Mouse (Mus musculus): Measurements from ENCODE around the gene Glrb.

The Glrb gene

DNA sequence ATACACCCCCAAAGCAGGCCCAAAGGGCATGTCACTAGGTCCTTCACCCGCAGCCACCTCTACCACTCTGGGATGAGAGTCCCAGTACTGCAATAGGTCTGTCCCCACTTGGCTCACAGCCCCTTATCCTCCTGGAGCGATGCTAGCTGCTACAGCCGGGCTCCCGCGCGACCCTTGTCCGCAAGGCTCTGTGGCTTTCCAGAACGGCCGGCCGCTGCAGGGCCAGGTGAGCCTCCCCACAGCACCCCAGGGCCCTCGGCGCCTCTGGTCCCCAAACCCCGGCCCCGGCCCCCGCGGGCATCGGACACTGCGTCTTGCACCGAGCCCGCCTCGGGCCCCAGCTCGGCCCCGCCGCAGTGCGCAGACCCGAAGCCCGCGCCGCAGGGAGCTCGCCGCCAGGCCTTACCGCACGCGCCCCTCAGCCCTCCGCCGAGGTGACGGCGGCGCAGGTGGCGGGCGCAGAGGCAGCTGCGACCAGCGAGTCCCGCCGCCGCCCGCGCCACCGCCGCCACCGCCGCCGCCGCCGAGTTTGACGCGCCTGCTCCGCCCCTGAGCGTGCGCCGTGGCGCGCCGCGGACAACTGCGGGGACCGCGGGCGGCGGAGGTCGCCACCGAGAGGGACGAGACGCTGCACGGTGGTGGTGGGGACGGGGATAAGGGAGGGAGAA lies at the start of gene Glrb:
Gene Glrb, minus strand, starts transcription at position 550 of the 668 bp plus-strand sequence.
- DNase-seq: no peak

DNA sequence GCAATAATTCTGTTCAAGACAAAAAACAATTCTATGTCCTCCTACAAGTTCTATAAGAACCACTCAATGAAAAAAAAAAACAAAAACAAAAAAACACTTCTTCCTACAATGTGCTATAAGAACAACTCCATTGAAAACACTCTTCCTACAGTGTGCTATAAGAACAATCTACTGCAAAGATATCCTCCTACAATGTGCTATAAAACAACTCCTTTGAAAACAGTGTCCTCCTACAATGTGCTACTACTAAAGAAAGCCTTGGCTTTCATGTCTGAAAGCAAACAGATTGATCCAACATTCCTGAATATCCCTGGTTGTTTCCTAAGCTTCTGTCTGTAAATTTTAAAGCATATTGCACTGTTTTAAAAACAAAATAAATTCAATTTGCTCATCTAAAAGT lies 46.5 kb upstream of the Glrb start:
- DNase-seq: no peak

DNA sequence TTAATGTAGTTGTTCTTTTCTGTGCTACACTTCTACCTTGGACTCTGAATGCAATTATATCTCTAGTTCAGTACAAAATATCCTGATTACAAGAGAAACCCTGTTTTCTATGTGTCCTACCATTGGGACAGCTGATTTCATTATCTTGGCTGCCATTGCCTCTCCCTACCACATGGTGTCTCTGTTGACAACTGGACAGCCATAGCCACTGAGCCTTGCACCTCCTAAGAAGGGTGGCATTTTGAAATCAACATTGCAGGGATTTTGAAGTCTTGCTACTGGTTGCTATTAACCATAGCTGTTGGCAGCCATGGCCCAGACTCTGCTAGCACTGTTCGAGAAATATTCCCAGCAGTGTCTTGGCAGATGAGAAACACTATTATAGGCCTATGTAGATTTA lies 45.1 kb upstream of the Glrb start:
- peak; percentile 20 to 32 for DNase-seq

DNA sequence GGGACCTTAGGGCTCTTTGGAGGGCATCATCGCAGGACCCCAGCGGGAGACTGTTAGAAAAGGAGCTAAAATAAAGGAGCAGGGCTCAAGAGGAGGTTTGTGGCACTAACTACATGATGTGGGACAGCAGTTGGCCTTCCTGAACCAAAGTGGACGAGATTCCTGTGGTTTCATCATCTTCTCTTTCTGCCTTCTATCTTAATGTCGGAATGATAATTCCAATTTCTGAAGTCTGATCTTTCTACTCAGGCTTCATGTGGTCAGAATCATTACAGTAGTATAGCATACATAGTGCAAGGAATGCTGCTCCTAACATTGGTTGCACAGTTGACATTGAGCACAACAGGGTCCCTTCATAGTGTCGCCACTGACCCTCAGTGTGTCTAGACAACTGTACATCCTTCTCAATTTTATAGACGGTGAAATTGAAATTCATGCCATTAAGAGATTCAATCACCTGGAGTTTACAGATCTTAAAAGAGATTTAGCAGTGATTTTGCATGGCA lies 372 bp upstream of the Glrb start:
- no peak for DNase-seq

GRCm38 (mm10) chr3:80894745-80895480 lies 18.5 kb downstream of the Glrb start:
- no peak for DNase-seq

GRCm38 (mm10) chr3:80894328-80894727 lies 19.1 kb downstream of the Glrb start:
- DNase-seq: no peak

DNA sequence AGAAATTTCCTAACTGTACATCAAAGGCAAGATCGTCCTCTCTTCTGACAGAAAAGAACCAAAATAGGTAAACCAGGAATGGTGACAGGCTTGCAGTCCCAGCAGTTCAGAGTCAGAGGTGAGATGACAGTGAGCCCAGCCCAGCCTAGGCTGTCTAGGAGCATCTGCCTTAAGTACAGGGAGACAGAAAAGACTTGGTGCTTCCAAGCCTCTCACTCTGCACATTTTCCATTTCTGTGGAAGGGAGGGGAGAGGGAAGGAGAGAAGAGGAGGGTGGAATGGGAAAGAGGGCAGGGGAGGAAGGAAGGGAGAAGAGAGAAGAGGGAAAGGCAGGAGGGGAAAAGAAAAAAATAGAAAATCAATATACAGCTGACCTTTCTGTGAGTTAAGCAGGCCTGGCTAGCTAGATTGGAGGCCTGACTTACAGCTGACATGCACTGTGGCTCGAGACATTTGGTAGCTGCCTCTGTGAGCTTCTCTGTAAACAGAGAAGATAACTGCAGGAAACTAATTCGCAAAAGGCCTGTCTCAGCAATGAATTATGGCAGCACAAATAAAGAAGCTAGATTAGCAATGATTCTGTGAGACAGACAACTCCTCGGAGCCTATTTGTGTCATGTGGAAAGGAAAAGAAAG lies 20.3 kb downstream of the Glrb start:
- DNase-seq: no peak

DNA sequence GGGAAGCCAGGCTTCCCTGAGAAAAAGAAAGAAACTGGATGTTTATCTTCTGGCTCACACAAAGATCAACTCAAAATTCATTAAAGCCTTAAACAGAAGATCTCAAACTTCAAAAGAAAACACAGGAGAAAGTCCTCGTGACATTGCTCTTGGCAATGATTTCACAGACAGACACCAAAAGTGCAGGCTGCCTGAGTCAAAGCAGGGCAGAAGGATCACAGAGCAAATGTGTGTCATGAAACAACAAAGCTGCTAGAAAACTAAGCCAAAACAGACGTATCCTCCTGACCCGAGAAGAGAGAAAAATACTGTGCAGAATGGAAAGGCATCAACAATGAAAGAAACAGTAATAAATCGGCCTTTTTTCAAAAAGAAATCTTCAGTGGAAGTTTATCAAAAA lies 22.4 kb downstream of the Glrb start:
- DNase-seq: peak in 1 of 2 experiments; percentile 12

DNA sequence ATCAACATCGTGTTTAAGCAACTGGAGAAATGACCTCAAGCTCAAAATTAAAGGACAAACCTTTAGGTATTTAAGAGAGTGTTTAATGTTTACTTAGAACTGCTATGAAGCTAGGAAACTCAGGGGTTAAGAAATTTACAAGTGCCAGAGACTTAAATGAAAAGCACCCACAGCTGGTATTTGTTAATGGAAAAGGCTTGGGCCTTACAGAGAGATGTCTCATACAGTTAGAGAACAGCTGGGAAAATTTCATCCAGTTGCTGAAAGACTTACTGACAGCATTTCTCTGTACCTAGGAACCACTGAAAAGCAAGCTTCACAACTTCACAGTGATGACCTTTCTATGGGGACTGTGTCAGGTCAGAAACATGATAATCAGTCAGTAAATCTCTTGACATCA lies 28.3 kb downstream of the Glrb start:
- no peak for DNase-seq

DNA sequence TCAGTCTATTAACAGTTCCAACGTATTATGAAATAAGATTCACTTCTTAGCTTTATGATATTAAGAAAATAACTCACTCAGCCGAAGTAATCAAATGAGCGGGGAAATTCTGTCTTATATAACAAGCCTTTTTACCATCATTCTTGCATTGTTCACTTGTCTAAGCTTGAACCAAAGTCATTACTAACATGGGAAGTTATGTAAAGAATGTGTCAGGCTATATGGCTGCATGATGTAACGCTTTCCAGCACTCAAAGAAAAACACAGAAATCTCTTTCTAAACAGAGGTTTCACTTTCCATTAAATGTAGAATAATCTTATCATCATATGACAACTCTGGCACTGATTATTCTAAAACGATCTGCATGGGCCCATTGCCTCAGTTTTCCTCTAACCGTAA lies 29.9 kb downstream of the Glrb start:
- no peak for DNase-seq

GRCm38 (mm10) chr3:80880660-80881293 lies 32.7 kb downstream of the Glrb start:
- DNase-seq: no peak

DNA sequence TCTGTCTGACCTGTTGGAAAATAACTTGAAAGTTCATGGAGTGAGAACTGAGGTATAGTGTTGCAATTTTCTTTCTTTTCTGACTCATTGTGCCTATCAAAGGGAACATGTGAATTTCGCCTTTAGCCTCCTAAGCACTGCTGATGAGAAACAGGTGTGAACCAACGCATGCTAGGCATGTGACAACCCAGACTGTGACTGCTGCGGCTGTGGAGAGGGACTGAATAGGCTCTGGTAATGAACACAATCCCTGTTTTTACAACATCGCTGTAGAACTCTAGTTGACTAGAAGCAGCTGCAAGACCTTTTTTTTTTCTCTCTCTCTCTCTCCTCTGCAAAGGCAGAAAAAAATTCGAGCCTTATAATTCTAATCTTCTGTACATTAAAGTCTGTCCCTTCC lies 34.9 kb downstream of the Glrb start:
- DNase-seq: no peak

DNA sequence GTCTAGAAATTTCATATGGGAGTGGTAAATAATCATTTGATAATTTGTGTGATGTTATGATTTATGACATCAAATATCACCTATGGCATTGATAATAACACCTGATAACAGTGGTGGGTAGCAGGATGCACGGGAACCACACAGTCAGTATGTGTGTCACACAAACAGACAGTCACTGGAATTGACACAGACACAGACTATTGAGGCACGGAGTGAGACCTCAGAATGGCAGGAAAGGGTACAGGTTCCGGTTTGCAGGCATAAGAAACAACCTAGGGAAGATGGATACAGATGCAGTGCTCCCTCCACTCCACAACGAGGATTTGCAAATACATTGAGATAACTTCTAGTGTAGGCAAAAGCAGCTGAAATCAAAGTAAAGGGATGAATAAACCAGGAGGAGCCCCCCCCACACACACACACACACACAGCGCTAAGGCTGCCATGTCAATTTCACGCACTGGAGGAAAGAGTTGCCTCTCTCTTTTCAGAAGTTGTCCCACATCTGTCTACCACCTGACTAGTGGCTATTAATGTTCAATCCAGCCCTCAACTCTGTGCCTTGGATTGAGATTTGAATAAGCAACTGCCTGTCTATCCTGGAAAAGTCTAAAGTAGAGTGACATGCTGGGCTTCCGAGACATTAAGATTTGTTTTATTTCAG lies 38.6 kb downstream of the Glrb start:
- no peak for DNase-seq

- DNase-seq: no peak
Observed at GRCm38 (mm10) chr3:80874081-80874480, 39.4 kb downstream of the Glrb start.

DNA sequence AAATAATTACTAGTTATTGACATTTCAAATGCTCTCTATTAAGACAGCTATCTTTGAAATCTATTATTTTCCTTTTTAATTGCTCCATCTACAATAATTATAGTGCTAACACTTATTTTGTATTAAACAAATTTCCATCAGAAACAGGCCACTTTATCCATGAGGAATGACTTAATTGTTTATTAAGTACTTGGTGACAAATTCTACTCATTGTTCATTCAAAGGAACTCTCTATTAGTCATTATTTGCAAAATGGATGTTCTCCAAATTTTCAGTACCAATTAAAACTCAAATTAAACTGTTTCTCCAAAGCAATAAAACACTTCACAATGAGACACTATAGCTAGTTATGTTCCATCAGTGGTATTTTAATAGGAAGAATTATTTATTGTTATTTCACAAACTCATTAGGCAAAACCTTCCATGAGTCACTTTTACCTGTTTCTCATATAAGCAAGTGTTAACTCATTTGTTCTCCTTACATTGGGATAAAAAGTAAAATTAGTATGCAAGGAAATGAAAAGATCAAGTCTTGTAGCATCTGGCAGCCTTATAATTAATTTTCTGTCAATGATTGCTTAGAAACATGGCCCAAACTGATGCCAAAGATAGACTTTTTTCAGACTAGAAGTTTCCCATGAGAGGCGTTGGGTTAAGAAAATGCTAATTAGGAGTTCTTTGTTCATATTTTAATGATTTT lies 41.8 kb downstream of the Glrb start:
- DNase-seq: no peak

DNA sequence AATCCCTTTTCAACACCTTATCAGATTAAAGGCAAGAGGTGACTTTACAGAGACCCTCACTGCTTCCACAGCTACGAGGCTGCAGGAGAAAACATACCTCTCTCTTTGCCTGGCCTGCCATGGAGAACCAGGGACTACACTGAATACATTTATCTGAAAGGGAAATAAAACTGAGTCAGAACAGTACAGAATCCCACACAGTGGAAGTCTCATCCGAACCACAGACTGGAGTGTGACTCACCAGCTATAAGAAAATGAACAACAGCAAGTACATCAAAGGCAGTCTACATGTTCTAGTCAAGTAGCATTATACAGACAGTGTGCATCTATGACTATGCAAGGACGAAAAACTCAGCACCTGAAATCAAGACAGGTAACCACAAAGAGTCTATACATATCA lies 46.1 kb downstream of the Glrb start:
- DNase-seq: no peak

DNA sequence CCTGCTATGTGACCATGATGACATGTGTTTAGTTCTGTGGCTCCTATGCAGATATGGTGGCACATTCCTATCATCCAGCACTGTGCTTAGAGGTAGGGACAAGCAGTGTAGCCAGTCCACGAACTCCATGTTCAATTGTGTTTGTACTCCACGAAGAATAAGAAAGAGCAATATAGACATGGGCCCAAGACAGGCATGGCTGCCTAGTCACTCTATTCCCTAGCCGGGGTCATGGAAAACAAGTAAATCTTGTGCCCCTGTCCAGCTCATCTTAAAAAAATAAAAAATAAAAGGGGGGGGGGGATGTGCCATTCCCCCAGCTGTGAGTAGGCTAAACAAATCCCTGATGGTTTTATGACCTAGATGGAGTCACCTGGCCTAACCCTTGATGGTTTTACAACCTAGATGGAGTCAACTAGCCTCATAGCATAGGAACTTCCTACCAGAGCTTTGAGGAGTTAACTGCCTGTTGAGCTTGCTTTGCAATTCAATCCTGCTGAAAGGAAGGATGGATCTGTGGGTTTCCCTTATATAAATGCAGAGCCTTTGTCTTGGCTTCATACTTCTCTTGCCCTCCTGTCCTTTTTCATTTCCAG lies 60.5 kb downstream of the Glrb start:
- no peak for DNase-seq

DNA sequence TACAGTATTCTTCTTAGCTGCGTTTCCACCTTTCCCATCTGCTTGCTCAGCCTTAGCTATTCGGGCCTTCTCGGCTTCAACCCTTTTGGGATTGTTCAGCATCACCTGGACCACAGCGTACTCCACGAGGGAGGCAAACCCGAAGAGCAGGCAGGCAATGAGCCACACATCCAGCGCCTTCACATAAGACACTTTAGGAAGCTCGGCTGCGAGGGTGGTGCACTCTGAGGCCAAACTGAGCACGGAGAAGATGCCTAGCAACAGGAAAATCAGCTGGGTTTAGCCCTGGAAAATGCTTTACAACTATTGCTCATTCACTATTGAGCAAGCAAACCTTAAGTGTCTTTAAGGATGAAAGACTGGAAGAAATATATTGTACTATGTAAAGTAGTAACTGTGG lies 62.5 kb downstream of the Glrb start:
- no peak for DNase-seq

- DNase-seq: no peak
Observed at GRCm38 (mm10) chr3:80845634-80846033, 67.8 kb downstream of the Glrb start.

- DNase-seq: no peak
Observed at GRCm38 (mm10) chr3:80839845-80840244, 73.6 kb downstream of the Glrb start.

- no peak for DNase-seq
Observed at GRCm38 (mm10) chr3:80837583-80837982, 75.9 kb downstream of the Glrb start.

DNA sequence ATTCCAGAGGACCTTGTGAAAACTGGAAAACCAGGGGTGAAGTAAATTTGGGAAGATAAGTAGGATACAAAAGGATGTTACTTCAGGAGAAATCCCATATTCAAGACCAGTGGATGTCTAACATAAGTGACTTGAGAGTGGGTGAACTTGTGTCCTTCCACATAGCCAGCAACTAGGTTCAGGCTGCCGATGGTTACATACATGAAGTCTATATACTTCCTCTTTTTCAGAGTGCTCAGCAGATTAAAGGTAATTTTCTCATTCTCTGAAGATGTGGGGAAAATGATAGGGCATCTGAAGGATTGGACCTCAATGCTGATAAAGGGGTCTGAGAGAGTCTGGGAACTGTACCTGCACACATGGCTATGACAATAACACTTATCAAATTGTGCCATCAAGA lies 89.5 kb downstream of the Glrb start:
- DNase-seq: no peak
